Mouse (Mus musculus) gastrocnemius, adult 18-20 months (tissue): ENCODE data around the gene Gm49384. TPM values are rescaled to one million over a fixed set of nuclear protein-coding genes. Genes with fewer than 3 reads are reported as not detected.

ENCODE experiments used
- DNase-seq: peaks from one replicate; pipeline ENCODE4 v3.0.0; 2021; ENCODE audit warnings: low spot score
- total RNA-seq, 2 experiments: library from RNA; stranded (reverse); gene quantifications; 2 replicates each; pipeline ENCODE4 v1.2.3; 2021

Gene Gm49384
- total RNA-seq, 2 experiments from 2014 or later: 1.9 to 2.0 TPM

- no peak for DNase-seq
Measured at GRCm38 (mm10) chr12:69207926-69208325, 3.9 kb upstream of the Gm49384 start.

- DNase-seq: no peak
Measured at GRCm38 (mm10) chr12:69207396-69207795, 3.3 kb upstream of the Gm49384 start.

- no peak for DNase-seq
Measured at GRCm38 (mm10) chr12:69198985-69199384, 5.1 kb downstream of the Gm49384 start.

- DNase-seq: peak; percentile 44
Measured at GRCm38 (mm10) chr12:69198164-69198535, 5.9 kb downstream of the Gm49384 start, which contains the start of gene Dnaaf2. Gene Dnaaf2, minus strand, starts transcription at chr12:69198429.

- DNase-seq: peak; percentile 34
Measured at GRCm38 (mm10) chr12:69197378-69198163, 6.5 kb downstream of the Gm49384 start.

GRCm38 (mm10) chr12:69196444-69197377, 7.4 kb downstream of the Gm49384 start, which contains the start of gene Gm49383:
Gene Gm49383, minus strand, starts transcription at chr12:69197104.
- DNase-seq: peak; percentile 55

GRCm38 (mm10) chr12:69192637-69193036, 11.4 kb downstream of the Gm49384 start:
- no peak for DNase-seq

- no peak for DNase-seq
Measured at GRCm38 (mm10) chr12:69191396-69191795, 12.7 kb downstream of the Gm49384 start.

- DNase-seq: no peak
Measured at GRCm38 (mm10) chr12:69190522-69190921, 13.5 kb downstream of the Gm49384 start.

GRCm38 (mm10) chr12:69190074-69190473, 14.0 kb downstream of the Gm49384 start:
- DNase-seq: no peak

- DNase-seq: no peak
Measured at GRCm38 (mm10) chr12:69186811-69187471, 17.1 kb downstream of the Gm49384 start.

GRCm38 (mm10) chr12:69185371-69185770, 18.7 kb downstream of the Gm49384 start:
- DNase-seq: no peak

- DNase-seq: peak; percentile 41
Measured at GRCm38 (mm10) chr12:69184342-69185295, 19.4 kb downstream of the Gm49384 start.

GRCm38 (mm10) chr12:69183583-69184308, 20.3 kb downstream of the Gm49384 start, which contains the start of the genes Rpl36al and Mgat2:
Gene Rpl36al, minus strand, starts transcription at chr12:69184083.
Gene Mgat2, plus strand, starts transcription at chr12:69184157.
- DNase-seq: peak; percentile 99

- no peak for DNase-seq
Measured at GRCm38 (mm10) chr12:69181800-69182199, 22.3 kb downstream of the Gm49384 start.

GRCm38 (mm10) chr12:69179371-69179770, 24.7 kb downstream of the Gm49384 start:
- DNase-seq: no peak

- DNase-seq: no peak
Measured at GRCm38 (mm10) chr12:69177526-69177925, 26.5 kb downstream of the Gm49384 start.

- DNase-seq: no peak
Measured at GRCm38 (mm10) chr12:69175975-69176374, 28.1 kb downstream of the Gm49384 start.

- DNase-seq: no peak
Measured at GRCm38 (mm10) chr12:69171307-69171706, 32.8 kb downstream of the Gm49384 start.
